Mouse (Mus musculus) embryo, embryonic 11 days (tissue): ENCODE results near the gene Actl10.

ENCODE experiments used
- DNase-seq: peaks from one replicate; pipeline ENCODE4 v3.0.0-alpha.2; 2015

The Actl10 gene

GRCm38 (mm10) chr2:154551476-154551875, at the start of gene Actl10:
Actl10 (plus strand) TSS chr2:154551776.
- no peak for DNase-seq

- no peak for DNase-seq
Measured at GRCm38 (mm10) chr2:154507076-154507475, 44.5 kb upstream of the Actl10 start.

GRCm38 (mm10) chr2:154507566-154508283, 43.9 kb upstream of the Actl10 start:
- DNase-seq = no peak

- DNase-seq = no peak
Measured at GRCm38 (mm10) chr2:154508450-154508849, 43.1 kb upstream of the Actl10 start.

GRCm38 (mm10) chr2:154510141-154510540, 41.4 kb upstream of the Actl10 start:
- no peak for DNase-seq

- no peak for DNase-seq
Measured at GRCm38 (mm10) chr2:154516944-154517343, 34.6 kb upstream of the Actl10 start.

- no peak for DNase-seq
Measured at GRCm38 (mm10) chr2:154517424-154517823, 34.2 kb upstream of the Actl10 start.

- DNase-seq = no peak
Measured at GRCm38 (mm10) chr2:154521449-154521848, 30.1 kb upstream of the Actl10 start.

- no peak for DNase-seq
Measured at GRCm38 (mm10) chr2:154522334-154522733, 29.2 kb upstream of the Actl10 start.

GRCm38 (mm10) chr2:154525285-154525684, 26.3 kb upstream of the Actl10 start:
- DNase-seq = no peak

- DNase-seq = no peak
Measured at GRCm38 (mm10) chr2:154526531-154526930, 25.0 kb upstream of the Actl10 start.

- no peak for DNase-seq
Measured at GRCm38 (mm10) chr2:154532888-154533287, 18.7 kb upstream of the Actl10 start.

GRCm38 (mm10) chr2:154534704-154535270, 16.8 kb upstream of the Actl10 start:
- DNase-seq = no peak

- DNase-seq = no peak
Measured at GRCm38 (mm10) chr2:154538310-154538709, 13.3 kb upstream of the Actl10 start.

- DNase-seq = no peak
Measured at GRCm38 (mm10) chr2:154538710-154539109, 12.9 kb upstream of the Actl10 start.

- DNase-seq = peak; percentile 53
Measured at GRCm38 (mm10) chr2:154539720-154540119, 11.9 kb upstream of the Actl10 start.

GRCm38 (mm10) chr2:154541630-154542029, 9.9 kb upstream of the Actl10 start:
- DNase-seq = no peak

- DNase-seq = no peak
Measured at GRCm38 (mm10) chr2:154543567-154544347, 7.8 kb upstream of the Actl10 start.

GRCm38 (mm10) chr2:154546711-154547110, 4.9 kb upstream of the Actl10 start, which contains the start of gene 1700003F12Rik:
1700003F12Rik (plus strand) TSS chr2:154547085.
- DNase-seq = no peak

- DNase-seq = peak; percentile 59
Measured at GRCm38 (mm10) chr2:154548688-154549087, 2.9 kb upstream of the Actl10 start.

- DNase-seq = peak; percentile 92
Measured at GRCm38 (mm10) chr2:154549127-154549885, 2.3 kb upstream of the Actl10 start.

- no peak for DNase-seq
Measured at GRCm38 (mm10) chr2:154549886-154550189, 1.7 kb upstream of the Actl10 start.

GRCm38 (mm10) chr2:154550937-154551336, 639 bp upstream of the Actl10 start:
- no peak for DNase-seq
